Mouse (Mus musculus): ENCODE measurements around the gene 5031439G07Rik. TPM values are rescaled to one million over a fixed set of nuclear protein-coding genes. Genes with fewer than 3 reads are reported as not detected.

Gene 5031439G07Rik
- polyA plus RNA-seq (2015; fragmentation: Illumina TruSeq; extraction: RNeasy Lipid Tissue Mini Kit (QIAGEN cat#74804); ENCODE audit: insufficient read depth, low read depth, low replicate concordance) = 5.7 TPM

DNA sequence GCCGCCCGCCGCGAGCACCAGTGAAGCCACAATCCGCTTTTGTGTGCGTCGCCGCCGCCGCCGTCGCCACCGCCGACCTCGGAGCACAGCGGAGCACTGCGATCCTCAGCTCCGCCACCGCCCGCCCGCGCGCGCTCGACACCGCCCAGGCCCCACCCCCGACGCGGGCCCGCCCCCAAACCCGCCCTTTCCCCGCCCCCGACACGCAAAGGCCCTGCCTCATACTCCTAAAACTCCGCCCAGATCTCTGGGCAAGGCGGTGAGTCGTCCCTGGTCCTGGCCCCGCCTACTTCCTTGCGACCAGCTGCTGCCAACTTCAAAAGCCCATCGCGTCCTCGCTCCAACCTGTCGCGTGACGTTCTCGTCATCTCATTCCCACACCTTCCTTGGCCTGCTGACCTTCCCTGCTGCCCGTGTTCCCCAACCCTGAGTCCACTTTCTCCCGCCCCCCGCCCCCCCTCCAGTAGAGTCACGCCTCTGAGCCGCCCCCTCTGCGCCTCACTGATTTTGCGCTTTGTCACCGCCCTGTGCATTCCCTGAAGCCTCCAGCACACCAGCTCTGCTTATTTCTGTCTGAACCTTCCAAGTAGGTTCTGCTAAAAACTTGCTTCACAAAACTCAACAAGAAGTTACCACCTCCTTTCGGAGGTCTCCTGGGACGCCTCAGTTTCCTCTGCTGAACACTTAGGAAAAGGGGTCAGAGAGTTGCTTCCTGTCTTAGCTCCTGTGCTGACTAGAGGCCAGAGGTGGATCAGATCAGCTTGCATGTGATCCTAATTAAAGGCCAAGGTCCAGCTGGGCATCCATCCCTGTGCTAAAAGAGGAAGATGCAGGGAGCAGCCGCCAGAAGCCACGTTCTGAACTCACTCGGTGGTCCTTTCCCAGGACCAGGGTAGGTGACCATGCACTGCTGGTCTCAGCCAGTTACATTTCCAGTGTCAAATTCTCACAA lies at the start of gene 5031439G07Rik:
Gene 5031439G07Rik (minus strand): TSS at position 678 of the 952 bp plus-strand sequence.

DNA sequence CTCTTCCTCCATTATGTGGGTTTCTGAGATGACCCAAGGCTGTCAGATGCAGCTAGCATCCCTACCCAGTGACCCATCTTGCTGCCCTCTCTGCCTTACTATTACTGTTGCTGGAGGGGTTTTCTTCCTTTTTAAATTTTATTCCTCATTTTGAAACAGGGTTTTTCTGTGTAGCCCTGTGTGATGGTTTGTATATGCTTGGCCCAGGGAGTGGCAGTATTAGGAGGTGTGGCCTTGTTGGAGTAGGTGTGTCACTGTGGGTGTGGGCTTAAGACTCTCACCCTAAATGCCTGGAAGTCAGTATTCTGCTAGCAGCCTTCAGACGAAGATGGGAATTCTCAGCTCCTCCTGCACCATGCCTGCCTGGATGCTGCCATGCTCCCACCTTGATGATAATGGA lies 40.3 kb upstream of the 5031439G07Rik start, which contains the start of gene Fam118a:
Gene Fam118a (plus strand): TSS at position 301 of the 400 bp plus-strand sequence.

DNA sequence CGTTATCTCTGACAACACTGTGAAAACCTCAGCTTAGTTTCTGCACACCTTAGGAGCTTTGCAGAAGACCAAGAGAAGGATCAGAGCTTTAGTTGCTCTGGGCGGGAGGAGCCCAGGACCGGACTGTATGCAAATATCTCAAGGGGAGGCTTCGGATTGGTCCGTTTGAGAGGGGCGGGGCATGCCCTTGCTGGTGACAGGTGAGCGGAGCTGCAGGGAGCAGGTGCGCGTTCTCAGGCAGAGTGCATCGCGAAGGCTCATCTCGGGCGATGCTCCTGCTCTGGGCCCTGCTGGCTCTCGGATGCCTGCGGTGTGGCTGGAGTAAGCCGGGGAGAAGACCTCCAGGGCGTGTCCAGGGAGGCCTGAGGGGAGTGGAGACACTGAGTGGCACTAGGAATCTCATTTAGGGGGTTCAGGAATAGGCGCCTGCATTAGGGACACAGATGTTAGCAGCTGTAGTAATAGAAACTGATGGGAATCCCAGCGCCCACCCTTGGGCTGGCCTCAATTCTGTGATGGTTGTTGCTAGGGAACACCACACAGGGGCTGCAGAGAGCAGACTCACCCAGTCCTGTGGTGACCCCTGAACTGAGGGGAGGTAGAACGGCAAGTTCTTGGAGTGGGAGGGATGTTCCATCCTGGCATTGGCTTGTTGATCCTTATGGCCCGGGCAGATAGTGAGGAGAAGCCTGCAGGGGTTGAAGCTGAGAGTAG lies 28.8 kb upstream of the 5031439G07Rik start, which contains the start of gene Upk3a:
Gene Upk3a (plus strand): TSS at position 191 of the 714 bp plus-strand sequence.

DNA sequence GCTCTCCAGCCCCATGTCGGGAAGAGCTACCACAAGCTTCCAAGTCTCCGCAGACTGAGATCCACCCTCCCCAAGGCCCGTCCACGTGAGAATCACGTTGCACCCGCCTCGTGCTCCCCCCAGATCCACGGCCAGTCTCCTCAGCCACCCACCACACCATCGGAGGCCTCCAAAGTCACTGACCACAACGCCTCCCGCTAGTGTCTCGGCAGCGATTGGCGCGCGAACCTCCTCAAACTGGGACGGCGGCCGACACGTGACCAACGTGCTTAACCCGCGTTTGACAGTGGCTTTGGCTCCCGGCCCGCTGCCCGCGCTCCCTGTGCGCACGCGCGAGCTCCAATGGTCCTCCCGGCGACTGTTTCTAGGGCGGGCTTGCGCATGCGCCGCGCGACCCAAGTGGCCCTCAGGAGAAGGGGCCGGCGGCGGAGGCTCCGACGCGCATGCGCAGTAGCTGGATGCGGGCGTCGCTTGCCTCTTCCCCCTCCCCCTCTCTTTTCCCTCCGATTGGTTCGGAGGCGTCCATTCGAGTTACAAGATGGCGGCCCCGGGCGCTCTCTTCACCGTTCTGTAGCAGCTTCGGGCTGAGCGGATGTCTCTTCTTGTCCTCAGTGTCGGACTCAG lies 65.4 kb downstream of the 5031439G07Rik start, which contains the start of gene Nup50:
Gene Nup50 (plus strand): TSS at position 528 of the 624 bp plus-strand sequence.

DNA sequence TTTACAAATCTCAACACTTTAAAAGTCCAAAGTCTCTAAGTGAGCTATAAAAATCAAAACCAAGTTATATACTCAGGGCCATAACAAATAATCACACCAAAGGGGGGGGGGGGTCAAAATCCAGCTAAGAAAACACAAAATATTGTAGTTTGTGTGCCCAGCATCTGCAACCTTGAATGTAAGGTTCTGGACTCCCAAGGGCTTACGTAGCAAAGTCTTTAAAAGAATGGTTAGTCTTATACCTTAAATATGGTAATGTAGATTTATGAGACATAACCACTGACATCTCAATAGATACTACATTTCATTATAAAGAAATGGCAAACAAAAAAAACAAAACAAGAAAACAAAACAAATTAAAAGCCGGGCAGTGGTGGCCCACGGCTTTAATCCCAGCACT lies 68.4 kb downstream of the 5031439G07Rik start, which contains the start of gene Gm29666:
Gene Gm29666 (minus strand): TSS at position 101 of the 400 bp plus-strand sequence.

Other genes starting within 250 kb of the 5031439G07Rik start
- gene Phf21b, start 132.5 kb downstream of the 5031439G07Rik start, polyA plus RNA-seq (2015; fragmentation: Illumina TruSeq; extraction: RNeasy Lipid Tissue Mini Kit (QIAGEN cat#74804); ENCODE audit: insufficient read depth, low read depth, low replicate concordance) = 2.5 TPM
- gene Gm29666, start 68.5 kb downstream of the 5031439G07Rik start, polyA plus RNA-seq (2015; fragmentation: Illumina TruSeq; extraction: RNeasy Lipid Tissue Mini Kit (QIAGEN cat#74804); ENCODE audit: insufficient read depth, low read depth, low replicate concordance) = 0.09 TPM
- gene Nup50, start 65.1 kb downstream of the 5031439G07Rik start, polyA plus RNA-seq (2015; fragmentation: Illumina TruSeq; extraction: RNeasy Lipid Tissue Mini Kit (QIAGEN cat#74804); ENCODE audit: insufficient read depth, low read depth, low replicate concordance) = 4.1 TPM
- not detected for gene Upk3a, start 28.6 kb upstream of the 5031439G07Rik start, polyA plus RNA-seq (2015; fragmentation: Illumina TruSeq; extraction: RNeasy Lipid Tissue Mini Kit (QIAGEN cat#74804); ENCODE audit: insufficient read depth, low read depth, low replicate concordance)
- gene Fam118a, start 40.4 kb upstream of the 5031439G07Rik start, polyA plus RNA-seq (2015; fragmentation: Illumina TruSeq; extraction: RNeasy Lipid Tissue Mini Kit (QIAGEN cat#74804); ENCODE audit: insufficient read depth, low read depth, low replicate concordance) = 3.5 TPM
- gene Smc1b, start 143.4 kb upstream of the 5031439G07Rik start, polyA plus RNA-seq (2015; fragmentation: Illumina TruSeq; extraction: RNeasy Lipid Tissue Mini Kit (QIAGEN cat#74804); ENCODE audit: insufficient read depth, low read depth, low replicate concordance) = not detected
- not detected for gene Ribc2, start 143.5 kb upstream of the 5031439G07Rik start, polyA plus RNA-seq (2015; fragmentation: Illumina TruSeq; extraction: RNeasy Lipid Tissue Mini Kit (QIAGEN cat#74804); ENCODE audit: insufficient read depth, low read depth, low replicate concordance)
- gene Fbln1, start 217.4 kb upstream of the 5031439G07Rik start, polyA plus RNA-seq (2015; fragmentation: Illumina TruSeq; extraction: RNeasy Lipid Tissue Mini Kit (QIAGEN cat#74804); ENCODE audit: insufficient read depth, low read depth, low replicate concordance) = 22.3 TPM

All from pancreas, adult 10 weeks (tissue).